Mouse (Mus musculus): ENCODE measurements around the gene Zc3h14. TPM values are rescaled to one million over a fixed set of nuclear protein-coding genes. Genes with fewer than 3 reads are reported as not detected.
A peak's percentile ranks its signal among the peaks of the same experiment; 100 is the strongest.

The Zc3h14 gene
- total RNA-seq, 2 experiments from 2014 or later: 41.3 to 42.5 TPM

DNA sequence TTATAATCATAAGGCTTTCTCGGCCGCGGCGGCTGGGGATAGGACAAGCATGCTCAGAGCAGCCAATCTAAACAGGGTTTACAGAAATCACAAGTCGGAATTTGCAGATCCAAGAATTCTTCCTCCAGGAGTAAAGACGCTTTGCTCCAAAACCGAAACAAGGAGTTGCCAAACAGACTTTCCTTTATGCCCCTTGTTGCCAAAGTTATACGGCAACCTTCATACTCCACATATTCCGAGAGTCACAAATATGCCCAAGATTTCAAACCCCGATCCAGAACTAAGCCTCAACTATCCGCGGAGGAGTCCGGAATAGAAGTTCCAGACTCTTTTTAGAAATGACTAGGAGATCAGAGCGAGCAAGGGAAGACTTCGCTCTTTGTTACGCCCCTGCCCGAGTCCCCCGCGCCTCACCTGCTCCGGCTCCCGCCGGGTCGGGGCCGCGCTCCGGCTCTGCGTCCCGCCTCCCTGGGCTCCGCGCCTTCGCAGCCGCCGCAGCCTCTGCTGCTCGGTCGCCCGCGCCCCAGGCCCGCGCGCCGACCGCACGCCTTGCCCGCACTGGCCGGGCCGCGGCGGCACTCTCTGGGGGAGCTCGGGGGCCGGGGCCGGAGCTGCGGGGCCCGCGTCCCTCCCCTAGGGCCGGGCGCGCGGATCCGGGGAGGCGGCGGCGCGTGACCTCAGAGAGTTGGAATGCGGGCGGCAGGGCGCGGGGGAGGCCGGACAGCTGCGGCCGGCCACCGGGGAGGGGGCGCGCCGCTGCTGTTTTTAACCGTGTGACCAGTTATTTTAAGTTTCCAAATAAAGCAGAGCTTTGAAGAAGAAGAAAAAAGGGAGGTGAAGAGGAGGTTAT lies 9.6 kb upstream of the Zc3h14 start, which contains the start of gene Ptpn21:
Gene Ptpn21 (minus strand): TSS at position 455 of the 850 bp plus-strand sequence.
- intact Hi-C loops (cut with DNase I): loop anchor here (10.0 kb wide), 1 partner anchor 62 kb away; no protein-coding TSS in a partner anchor
- peak; percentile 51 to 64 for DNase-seq

DNA sequence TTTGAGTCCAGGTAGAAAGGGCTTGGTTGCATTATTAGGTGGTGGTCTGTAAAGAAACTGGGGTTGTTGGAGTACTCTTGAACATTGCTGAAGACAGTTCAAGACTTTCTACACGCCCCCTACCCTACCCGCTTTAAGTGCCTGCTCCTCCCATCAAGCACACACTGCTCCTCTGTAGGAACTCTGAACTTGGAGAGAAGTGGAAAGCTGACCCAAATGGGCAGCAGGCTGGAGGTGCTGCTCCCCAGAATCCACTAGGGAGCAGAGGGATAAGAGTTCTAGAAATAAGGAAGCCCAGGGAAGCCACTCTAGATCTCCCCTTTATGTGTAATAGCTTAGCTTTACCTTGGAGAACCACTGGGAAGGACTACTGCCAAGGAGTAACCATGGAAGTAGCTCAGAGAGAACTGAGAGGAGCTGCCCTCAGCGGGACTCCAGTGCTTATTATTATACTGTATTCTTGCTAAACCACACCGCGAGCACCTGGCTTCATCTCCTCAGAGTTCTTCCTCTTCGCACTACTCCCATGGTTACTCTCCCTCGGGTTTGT lies 8.9 kb upstream of the Zc3h14 start:
- intact Hi-C loops (cut with DNase I): loop anchor here (10.0 kb wide), 1 partner anchor 63 kb away; no protein-coding TSS in a partner anchor
- DNase-seq: no peak

DNA sequence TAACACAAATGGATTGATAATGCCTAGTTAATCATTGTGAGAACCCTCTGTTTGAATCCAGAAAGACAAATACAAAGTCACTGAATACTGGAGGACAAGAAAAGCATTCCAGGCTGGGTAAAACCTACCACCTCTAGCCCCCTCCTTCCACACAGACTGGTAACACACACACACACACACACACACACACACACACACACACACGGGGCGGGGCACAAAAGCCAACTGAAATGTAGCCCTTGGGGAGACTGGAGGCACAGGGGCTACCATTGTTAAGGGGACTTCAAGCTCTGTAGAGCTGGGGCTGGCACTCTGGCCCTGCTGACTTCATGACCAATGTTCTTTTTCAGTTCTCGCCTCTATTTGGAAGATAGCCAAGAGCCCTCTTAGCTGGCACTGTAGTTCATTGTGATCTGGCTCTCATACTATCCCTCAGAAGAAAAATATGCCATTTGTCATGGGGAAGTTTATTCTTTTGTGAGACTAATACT lies 5.7 kb upstream of the Zc3h14 start:
- intact Hi-C loops (cut with DNase I): no loop called here

DNA sequence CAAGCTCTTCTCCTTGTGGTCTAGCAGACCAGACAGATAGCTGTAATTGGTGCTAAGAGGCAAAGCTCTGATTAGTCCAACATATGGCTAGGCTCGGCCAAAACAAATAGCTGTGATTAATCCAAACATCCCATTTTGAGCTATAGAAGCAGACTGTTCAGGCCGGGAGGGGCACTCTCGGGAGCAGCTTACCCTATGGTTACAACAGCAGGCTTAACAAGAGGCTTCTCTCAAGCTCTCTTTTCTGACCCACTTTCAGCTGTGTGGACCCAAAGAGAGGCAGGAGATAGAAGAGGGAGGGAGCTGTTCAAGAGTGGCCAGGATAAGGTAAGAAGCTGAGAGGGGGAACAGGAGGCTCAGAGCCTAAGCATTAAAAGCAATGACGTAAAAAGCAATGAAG lies 1.1 kb upstream of the Zc3h14 start:
- intact Hi-C loops (cut with DNase I): no loop called here
- no peak for DNase-seq

More for the DNA sequence above, 5.7 kb upstream of the Zc3h14 start:
- no peak for DNase-seq

DNA sequence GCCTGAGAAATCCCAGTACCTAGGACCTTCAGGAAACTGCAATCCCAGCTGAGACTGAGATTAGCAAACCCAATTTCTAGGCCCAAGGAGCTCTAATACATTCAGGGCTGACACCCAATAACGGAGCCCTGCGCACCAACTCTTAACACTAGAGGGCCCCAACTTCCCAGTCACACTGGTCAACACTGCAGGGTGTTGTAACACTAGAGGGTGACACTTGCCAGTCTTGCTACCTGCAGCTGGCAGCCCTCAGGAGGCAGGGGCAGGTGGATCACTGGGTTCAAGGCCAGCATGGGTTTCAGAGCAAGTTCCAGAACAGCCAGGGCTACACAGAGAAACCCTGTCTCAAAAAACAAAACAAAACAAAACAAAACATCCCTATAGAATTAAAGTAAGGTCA lies 633 bp upstream of the Zc3h14 start:
- DNase-seq: peak; percentile 32
- intact Hi-C loops (cut with DNase I): no loop called here

DNA sequence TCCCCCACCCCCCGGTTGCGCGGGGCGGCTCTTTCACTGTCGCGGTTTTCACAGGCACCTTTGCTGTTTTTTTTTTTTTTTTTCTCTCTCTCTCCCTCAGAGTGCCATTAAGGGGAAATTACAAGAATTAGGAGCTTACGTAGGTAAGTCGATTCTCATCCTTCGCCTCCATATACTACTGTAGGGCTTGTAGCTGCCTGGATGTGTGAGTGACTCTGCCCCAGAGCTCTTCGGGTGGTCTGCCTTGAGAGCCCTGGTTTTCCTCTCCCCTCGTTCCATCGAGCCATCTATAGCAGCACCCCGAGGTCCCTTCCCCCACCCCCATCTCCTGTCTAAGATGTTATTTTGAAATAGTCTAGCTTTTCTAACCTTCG lies 603 bp downstream of the Zc3h14 start:
- intact Hi-C loops (cut with DNase I): no loop called here
- DNase-seq: no peak

DNA sequence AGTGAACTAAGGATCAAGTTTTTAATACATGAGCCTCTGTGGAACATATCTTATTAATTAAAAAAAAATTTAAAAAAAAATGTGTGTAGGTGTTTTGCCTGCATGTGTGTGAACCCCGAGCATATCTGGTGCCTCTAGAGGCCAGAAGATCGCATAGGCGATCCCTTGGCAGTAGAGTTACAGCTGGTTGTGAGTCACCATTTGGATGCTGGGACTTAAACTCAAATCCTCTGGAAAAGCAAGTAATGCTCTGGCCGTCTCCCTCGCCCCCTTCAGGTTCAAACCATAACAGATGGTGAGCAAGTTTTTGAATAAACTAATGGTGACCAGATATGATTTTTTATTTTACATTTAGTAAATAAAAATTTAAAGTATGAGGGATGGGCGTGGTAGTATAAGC lies 10.9 kb downstream of the Zc3h14 start:
- intact Hi-C loops (cut with DNase I): loop anchor here (5.0 kb wide), 1 partner anchor 80 kb away; no protein-coding TSS in a partner anchor

DNA sequence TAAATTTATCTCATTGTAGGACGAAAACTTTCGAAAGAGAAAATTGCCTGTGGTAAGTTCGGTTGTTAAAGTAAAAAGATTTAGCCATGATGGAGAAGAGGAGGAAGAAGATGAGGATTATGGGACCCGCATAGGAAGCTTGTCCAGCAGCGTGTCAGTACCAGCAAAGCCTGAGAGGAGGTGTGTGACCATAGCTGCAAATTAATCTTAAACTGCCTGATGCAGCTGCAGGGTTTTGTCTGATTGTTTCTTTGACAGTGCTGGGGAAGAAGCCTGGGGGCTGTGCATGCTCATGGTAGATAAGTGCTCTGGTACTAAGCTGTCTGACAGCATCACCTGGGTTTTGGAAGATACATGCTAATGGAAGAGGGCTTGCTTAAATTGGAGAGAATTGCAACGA lies 12.9 kb downstream of the Zc3h14 start:
- intact Hi-C loops (cut with DNase I): loop anchor here (5.0 kb wide), 1 partner anchor 82 kb away; no protein-coding TSS in a partner anchor
- DNase-seq: no peak

More for the DNA sequence above, 10.9 kb downstream of the Zc3h14 start:
- DNase-seq: no peak

DNA sequence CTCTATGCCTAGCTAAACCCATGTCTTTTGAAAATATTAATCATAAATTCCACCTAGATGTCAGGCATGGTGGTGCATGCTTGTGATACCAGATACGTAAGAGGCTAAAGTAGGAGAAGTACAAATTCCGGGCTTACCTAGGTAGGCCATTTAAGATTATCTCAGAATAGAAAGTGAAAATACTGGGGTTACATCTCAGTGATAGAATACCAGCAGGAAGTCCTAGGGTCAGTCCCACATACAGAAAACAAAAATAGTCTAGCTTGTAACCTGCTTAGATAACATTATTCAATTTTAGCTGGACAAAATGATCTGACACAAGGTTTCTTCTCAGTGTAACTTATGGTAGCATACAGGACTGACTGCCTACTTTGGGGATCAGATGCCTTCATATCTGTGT lies 19.5 kb downstream of the Zc3h14 start:
- intact Hi-C loops (cut with DNase I): no loop called here

DNA sequence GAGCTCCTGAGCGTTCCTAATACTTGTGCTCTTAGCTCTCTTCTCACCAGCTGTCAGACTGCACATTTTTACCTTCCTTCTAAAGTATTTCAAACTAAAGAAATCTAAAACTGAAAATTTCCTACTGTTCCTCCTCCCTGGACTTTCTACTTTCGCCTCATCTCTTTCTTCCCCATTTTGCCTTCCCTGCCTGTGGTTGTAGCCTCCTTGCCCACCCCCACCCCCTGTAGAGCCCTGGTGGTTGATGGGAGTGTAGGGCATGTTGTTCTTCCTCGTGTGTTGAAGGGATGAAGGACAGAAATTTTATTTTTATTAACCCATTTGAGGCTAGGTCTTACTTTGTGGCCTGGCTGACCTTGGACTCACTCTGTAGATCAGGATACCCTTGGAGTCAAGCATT lies 30.7 kb downstream of the Zc3h14 start:
- DNase-seq: no peak
- intact Hi-C loops (cut with DNase I): no loop called here

More for the DNA sequence above, 19.5 kb downstream of the Zc3h14 start:
- DNase-seq: no peak

DNA sequence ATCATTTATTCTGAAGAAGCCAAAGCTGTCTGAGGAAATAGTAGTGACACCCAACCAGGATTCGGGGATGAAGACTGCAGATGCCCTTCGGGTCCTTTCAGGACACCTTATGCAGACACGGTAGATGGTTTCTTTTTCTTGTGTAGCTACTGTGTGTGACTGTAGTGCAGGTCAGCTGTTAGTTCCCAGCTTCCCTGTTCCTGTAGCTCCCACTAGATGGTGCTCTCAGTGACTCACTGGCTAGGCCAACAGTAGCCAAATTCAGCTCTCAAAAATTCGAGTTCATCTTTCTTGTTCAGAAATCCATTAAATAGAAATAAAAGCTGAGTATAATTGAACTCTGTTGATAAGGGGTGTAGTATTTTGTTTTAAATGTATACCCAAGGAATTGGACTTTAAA lies 32.4 kb downstream of the Zc3h14 start:
- intact Hi-C loops (cut with DNase I): no loop called here

DNA sequence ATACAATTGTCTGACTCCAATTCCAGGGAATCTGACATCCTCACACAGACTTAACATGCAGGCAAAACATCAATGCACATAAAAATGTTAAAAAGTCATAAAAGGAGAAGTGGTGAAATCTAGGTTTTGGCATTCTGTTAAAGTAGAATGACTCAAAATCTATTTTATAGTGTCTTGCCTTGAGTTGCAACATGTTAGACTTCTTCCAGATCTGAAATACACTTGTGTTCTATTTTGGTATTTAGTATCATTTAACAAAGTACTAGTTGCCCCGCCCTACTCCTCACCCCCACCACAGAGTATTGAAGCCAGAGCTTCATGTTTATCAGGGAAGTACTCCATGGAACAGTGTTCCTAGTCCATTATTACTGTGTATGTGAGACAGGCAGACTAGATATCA lies 37.5 kb downstream of the Zc3h14 start:
- intact Hi-C loops (cut with DNase I): no loop called here
- no peak for DNase-seq

More for the DNA sequence above, 32.4 kb downstream of the Zc3h14 start:
- no peak for DNase-seq

DNA sequence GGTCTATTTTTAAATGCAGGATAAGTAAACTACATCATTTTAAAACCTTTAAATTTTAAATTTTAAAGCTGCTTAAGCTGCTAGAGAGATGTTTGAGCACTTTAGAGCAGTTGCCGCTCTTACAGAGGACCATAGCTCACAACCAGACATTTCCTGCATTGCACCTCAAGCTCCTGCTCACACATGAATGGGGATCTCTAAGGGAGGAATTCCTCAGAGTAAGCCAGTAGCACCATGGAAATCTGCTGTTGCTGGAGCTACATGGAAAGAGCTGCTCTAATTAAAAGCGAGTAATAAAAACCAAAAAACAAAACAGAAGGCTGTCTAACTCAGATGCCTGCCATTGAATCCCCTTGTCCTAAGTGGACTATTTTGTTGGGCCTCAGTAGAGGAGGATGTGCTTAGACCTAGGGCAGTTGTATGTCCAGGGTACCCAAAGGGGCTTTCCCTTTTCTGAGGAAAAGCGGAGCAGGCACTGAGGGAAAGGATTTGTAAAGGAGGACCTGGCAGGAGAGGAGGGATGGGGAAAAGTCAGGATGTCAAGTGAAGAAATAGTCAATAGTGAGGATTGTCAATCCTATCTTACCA lies 49.1 kb downstream of the Zc3h14 start:
- DNase-seq: no peak
- intact Hi-C loops (cut with DNase I): no loop called here

DNA sequence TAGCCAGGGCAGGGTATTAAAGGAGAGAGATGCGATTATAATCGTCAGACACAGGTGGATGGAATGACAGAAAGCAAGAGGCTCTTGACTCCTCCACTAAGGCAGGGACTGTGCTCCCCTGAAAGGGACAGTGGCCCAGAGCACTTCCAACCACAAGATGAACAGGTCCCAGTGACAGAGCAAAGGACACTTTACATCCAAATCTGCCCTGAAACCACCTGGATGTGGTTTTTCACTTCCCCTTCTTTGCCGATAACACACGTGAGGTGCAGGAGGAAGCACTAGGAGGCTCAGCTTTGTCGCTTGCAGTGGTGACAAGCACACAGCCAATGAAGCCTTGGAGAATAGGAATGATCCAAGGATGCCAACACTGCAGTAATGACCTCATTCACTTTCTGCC lies 53.6 kb downstream of the Zc3h14 start:
- intact Hi-C loops (cut with DNase I): no loop called here
- DNase-seq: no peak

DNA sequence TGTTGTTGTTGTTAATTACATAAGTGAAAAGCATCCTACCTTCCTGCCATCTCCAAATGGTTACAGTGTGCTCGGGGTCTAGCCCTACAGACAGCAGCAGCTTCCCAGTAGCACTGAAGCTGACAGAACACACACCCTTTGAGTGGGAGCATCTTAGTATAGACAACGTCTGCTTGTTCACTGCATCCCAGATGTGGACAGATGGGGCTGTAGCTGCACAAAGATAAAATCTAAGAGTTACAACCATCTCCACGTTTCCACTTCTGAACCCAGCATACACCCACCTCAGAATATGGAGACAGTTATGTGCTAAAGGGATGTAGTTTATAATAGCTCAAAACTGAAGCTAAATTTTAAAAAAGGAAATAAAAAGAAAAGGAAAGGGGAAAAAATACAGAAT lies 55.5 kb downstream of the Zc3h14 start:
- no peak for DNase-seq
- intact Hi-C loops (cut with DNase I): no loop called here

DNA sequence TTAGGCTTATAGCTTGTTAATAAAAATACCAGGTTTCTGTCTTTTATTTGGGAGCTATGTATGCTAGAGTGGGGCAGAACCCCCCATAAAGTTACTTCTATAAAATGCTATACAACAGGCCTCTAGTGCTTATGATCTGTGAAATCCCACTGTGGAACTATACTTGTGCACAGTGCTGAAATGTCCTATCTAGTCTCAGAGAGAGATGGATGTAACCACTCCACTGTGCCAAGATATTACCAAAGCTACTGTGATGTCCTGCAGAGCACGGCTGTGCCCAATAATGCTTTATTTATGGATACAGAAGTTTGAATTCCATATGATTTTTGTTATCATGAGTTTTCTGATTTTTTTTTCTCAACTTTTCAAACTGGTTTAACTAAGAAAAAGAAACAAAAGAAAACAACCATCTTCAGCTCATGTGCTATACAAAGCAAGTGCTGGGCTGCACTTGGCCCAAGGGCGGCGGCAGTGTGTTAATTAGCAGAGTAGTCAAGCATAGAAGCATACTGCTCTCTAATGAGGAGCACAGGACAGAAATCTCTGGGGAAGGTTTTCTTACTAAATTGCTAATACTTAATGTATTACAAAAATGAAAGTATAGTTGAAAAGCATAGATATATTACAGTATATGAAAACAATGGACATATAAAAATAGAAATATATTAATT lies 57.4 kb downstream of the Zc3h14 start:
- no peak for DNase-seq
- intact Hi-C loops (cut with DNase I): no loop called here

DNA sequence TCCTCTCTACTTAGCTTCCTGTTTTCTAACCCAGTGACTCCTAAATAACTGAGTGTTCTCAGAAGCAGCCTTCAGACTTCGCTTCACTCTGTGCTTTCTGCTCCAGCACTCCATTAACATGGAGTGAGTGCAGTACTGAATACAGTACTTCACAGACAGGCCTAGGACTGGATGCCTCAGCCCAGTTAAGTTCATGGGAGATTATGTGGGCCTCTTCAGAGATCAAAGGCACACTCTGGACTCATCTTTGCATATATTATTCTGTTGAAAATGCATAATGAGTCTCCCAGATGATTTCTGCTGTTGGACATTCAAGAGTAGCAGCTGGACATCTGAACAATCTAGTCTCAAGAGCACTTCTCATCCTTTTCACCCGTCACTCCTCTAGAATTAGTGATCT lies 74.0 kb downstream of the Zc3h14 start:
- intact Hi-C loops (cut with DNase I): no loop called here

DNA sequence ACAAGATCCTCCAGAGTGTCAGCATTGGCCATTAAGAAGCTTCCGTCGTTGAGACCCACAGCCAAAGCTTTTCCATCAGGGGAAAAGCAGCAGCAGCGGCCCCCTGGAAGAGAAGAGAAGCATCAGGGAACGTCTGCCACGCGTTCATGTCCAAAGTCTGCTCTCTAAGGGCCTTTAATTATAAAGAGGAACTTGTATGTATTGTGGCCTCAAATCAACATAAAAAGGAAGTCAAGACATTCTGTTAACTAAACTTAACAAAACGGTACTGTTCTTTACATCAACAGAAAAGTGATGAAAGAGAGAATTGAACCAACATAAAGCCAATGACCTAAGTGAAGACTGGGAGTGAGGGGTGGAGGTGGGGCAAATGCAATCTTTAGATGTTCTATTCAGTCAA lies 84.4 kb downstream of the Zc3h14 start:
- DNase-seq: no peak
- intact Hi-C loops (cut with DNase I): no loop called here

More for the DNA sequence above, 74.0 kb downstream of the Zc3h14 start:
- no peak for DNase-seq

DNA sequence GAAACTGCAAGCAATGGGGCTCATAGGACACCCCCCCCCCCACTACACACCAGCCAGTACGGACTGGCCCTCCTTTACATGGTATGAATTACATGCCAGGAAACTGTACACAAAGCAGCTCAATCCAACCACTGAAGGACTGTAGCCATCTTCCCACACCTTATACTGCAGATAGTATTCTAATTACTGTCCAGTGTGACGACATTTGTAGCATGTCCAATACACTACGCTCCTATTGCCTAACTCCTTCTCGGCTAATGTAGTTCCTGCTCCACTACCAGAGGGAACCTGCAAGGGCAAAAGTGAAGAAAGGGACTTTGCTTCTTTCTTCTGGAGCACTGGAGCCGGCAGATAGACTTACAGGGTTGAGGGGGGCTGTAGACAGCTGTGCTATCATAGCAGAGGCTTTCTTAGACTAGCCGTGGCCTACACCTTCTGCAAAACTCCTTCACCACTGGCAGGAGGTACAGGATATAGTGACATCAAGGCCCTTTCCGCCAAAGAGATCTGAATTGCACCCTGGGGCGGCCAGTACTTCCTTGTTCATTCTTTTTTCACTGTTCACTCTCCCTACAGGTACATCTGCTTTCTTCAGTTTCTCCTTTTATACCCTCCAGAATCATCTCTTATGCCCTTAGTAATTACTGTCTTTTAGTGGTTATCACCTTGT lies 86.3 kb downstream of the Zc3h14 start:
- DNase-seq: no peak
- intact Hi-C loops (cut with DNase I): no loop called here

DNA sequence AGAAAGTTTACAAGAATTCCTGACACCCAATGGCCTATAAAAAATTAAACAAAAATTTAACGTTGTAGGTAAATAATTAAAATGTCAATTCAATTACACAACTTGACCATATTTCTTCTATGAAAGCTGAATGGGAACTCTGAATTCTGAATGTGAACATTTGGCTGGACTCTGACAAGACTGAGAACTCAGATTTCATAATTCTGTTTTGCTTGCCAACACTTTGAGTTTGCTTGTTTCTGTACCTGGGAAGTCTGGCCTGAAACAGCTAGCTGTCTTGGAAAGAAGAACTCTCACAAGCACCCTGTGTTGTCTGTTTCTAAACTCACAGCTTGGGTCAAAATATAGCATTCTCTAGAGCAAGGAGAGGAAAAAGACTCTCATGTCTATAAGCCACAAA lies 87.1 kb downstream of the Zc3h14 start:
- no peak for DNase-seq
- intact Hi-C loops (cut with DNase I): no loop called here
